Mouse (Mus musculus) small intestine, adult 10 weeks (tissue): ENCODE data around the gene Apobec2. TPM values are rescaled to one million over a fixed set of nuclear protein-coding genes. Genes with fewer than 3 reads are reported as not detected.

Experiments
- polyA plus RNA-seq: library from polyadenylated mRNA; stranded (reverse); fragments of 350-450 nt; fragmentation: Illumina TruSeq; extraction: RNeasy Lipid Tissue Mini Kit (QIAGEN cat#74804); gene quantifications from one replicate; pipeline ENCODE4 v1.2.3, GENCODE M21; 2014; ENCODE audit warnings: low replicate concordance

Gene Apobec2
- 0.59 TPM for polyA plus RNA-seq

GRCm38 (mm10) chr17:48432158-48432980, at the start of gene Apobec2:
Apobec2 (minus strand) TSS chr17:48432930.

GRCm38 (mm10) chr17:48454688-48455087, 22.0 kb upstream of the Apobec2 start, which contains the start of gene Unc5cl:
Unc5cl (plus strand) TSS chr17:48454901.

GRCm38 (mm10) chr17:48451353-48451675, 18.6 kb upstream of the Apobec2 start, which contains the start of gene Tspo2:
Tspo2 (minus strand) TSS chr17:48451522.

GRCm38 (mm10) chr17:48409380-48410298, 23.1 kb downstream of the Apobec2 start, which contains the start of the genes Nfya and Oard1:
Nfya (minus strand) TSS chr17:48409906.
Oard1 (plus strand) TSS chr17:48410014.

Other genes with a start within 250 kb of the Apobec2 start
- gene Trem1, start 200.2 kb downstream of the Apobec2 start, polyA plus RNA-seq, result 0.67 TPM
- gene Trem3, start 185.2 kb downstream of the Apobec2 start, polyA plus RNA-seq, result not detected
- gene Treml4, start 168.6 kb downstream of the Apobec2 start, polyA plus RNA-seq, result 1.5 TPM
- 0.37 TPM for gene Treml2, start 133.4 kb downstream of the Apobec2 start, polyA plus RNA-seq
- gene B430306N03Rik, start 116.8 kb downstream of the Apobec2 start, polyA plus RNA-seq, result 0.15 TPM
- not detected for gene Trem2, start 86.5 kb downstream of the Apobec2 start, polyA plus RNA-seq
- gene Treml1, start 73.0 kb downstream of the Apobec2 start, polyA plus RNA-seq, result not detected
- 17.0 TPM for gene Nfya, start 23.0 kb downstream of the Apobec2 start, polyA plus RNA-seq
- gene Oard1, start 22.9 kb downstream of the Apobec2 start, polyA plus RNA-seq, result 65.4 TPM
- 0.11 TPM for gene Tspo2, start 18.6 kb upstream of the Apobec2 start, polyA plus RNA-seq
- 30.1 TPM for gene Unc5cl, start 22.0 kb upstream of the Apobec2 start, polyA plus RNA-seq